ENCODE assay signal across 8 mouse cellular contexts in the genomic region with DNA sequence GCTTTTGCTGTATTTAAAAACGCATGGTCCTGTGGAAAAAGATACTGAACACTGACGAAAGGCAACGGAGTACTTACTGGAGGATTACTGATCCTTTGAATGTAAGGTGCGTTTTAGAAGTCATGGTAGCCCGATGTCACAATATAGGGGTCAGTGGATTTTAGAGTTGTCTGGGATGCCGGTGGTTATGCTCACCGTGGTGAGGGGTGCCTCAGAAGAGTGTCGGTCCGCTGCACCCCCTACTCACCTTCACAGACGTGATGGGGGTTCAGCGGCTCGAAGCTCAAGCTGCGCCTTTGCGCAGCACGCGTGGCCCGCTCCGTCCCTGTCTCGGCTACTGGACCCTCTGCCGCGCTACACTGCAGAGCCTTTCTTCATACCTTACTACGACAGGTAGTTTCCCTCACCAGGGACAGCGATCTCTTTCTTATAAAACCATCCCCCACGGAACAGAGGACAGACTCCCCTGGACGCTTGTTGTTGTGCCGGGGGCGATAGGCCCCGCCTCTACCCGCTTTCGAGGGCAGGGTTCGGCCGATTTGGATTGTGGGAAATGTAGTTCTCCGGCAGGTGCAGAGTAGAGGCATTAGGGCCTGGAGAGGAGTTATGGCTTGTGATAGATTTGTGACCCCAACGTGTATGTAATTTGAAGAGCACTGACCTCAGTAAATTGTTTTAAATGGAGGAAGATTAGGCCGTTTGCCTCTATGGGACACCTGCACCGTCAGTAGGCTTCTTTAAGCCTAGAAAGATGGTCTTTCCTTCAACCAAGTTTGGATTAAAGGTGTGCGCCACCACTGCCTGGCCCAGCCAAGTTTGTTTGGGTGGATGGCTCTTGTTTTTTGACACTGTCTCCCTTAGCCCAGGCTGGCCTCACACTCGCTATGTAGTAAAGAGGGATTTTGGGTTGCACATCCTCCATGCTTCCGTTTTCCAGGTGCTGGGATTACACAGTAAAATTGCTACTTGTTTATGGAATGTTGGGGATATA. TPM values are rescaled to one million over a fixed set of nuclear protein-coding genes. Genes with fewer than 3 reads are reported as not detected.
DNase-seq lines count a peak whose midpoint lies in the region; ATAC-seq and TF ChIP-seq lines count a peak whose summit lies in the region.

Gene Dnajc28, minus strand, starts transcription at position 516 of the 991 bp plus-strand sequence.

- peak within 1 kb of the TSS; percentile 78 for H3K4me2 ChIP-seq in kidney, embryonic 15.5 days

- peaks cover 42% of the 10 kb centered on the region for H3K36me3 ChIP-seq in heart, embryonic 10.5 days
- peaks cover 40% of the 10 kb centered on the region for H3K36me3 ChIP-seq in kidney, embryonic 15.5 days

- H3K4me3 ChIP-seq in embryonic fibroblast, embryonic 13.5 days (ENCODE audit: insufficient read depth, low read length) = peak within 1 kb of the TSS; percentile 84
- peak within 1 kb of the TSS; percentile 72 for H3K4me3 ChIP-seq in heart, embryonic 10.5 days
- peak within 1 kb of the TSS; percentile 67 for H3K4me3 ChIP-seq in kidney, embryonic 15.5 days (replicated peaks)

- peak; percentile 85 to 86 for DNase-seq in B cell, adult 2 months
- DNase-seq in brain, adult 2 months (ENCODE audit: low read depth, low spot score) = peak; percentile 93
- DNase-seq in heart, embryonic 10.5 days (ENCODE audit: low spot score) = peak; percentile 88
- DNase-seq in liver = peak; percentile 83
- peak; percentile 83 to 84 for DNase-seq in spleen, postnatal 36 days (ENCODE audit: low spot score in 2 of 2)

- 10% methylated on average over 39 of the region's 39 CpGs for WGBS in heart, embryonic 10.5 days
- 10% methylated on average over 39 of the region's 39 CpGs for WGBS in kidney, embryonic 15.5 days

- peak; percentile 43; the same call in 1 of the 2 replicates for TF ChIP-seq POLR2A in embryonic fibroblast, embryonic 13.5 days (IDR thresholded peaks at IDR 0.05; ENCODE audit: low read depth, low read length)

- H3K9ac ChIP-seq in kidney, embryonic 15.5 days = peak within 1 kb of the TSS; percentile 61

- H3K27me3 ChIP-seq in heart, embryonic 10.5 days (ENCODE audit: insufficient read depth, poor library complexity, severe bottlenecking) = peaks cover 14% of the 10 kb centered on the region; the same call in 1 of the 2 replicates
- no peaks in the 10 kb centered on the region for H3K27me3 ChIP-seq in kidney, embryonic 15.5 days

- H3K27ac ChIP-seq in embryonic fibroblast, embryonic 13.5 days (ENCODE audit: insufficient read depth, low read length) = no peak within 1 kb of the TSS
- peak within 1 kb of the TSS; percentile 78 for H3K27ac ChIP-seq in heart, embryonic 10.5 days
- H3K27ac ChIP-seq in kidney, embryonic 15.5 days = no peak within 1 kb of the TSS

- no peak for TF ChIP-seq CTCF in embryonic fibroblast, embryonic 13.5 days (IDR thresholded peaks at IDR 0.05; ENCODE audit: borderline replicate concordance, insufficient read depth, low read length)

- peak; percentile 92 for ATAC-seq in kidney, embryonic 15.5 days (replicated peaks; ENCODE audit: low FRiP score)
- peak; percentile 80 for ATAC-seq in monocyte, adult 5-6 weeks (replicated peaks; ENCODE audit: insufficient number of reproducible peaks, low FRiP score, low TSS enrichment, poor library complexity, severe bottlenecking)

- no peaks in the 10 kb centered on the region for H3K4me1 ChIP-seq in embryonic fibroblast, embryonic 13.5 days (ENCODE audit: control insufficient read depth, insufficient read depth, low read length)
- H3K4me1 ChIP-seq in heart, embryonic 10.5 days = peaks cover 5% of the 10 kb centered on the region; the same call in 1 of the 2 replicates
- no peaks in the 10 kb centered on the region for H3K4me1 ChIP-seq in kidney, embryonic 15.5 days

- no peaks in the 10 kb centered on the region for H3K9me3 ChIP-seq in heart, embryonic 10.5 days
- no peaks in the 10 kb centered on the region for H3K9me3 ChIP-seq in kidney, embryonic 15.5 days (replicated peaks)

RNA-seq across cellular contexts. Expression of gene Dnajc28, which starts in this region (rescaled TPM):
- polyA plus RNA-seq in embryonic fibroblast, embryonic 13.5 days (2011; ENCODE audit: insufficient read length, low read depth, missing spikeins) = 1.6 and 2.0 TPM in 2 replicates
- polyA plus RNA-seq in heart, embryonic 10.5 days (2016; fragmentation: Nextera tagmentation; extraction: Ambion mirVana) = 2.7 and 2.9 TPM in 2 replicates
- 3.0 and 3.8 TPM in 2 replicates for polyA plus RNA-seq in kidney, embryonic 15.5 days (2015; fragmentation: Nextera tagmentation; extraction: Ambion mirVana)
- total RNA-seq in monocyte, adult 5-6 weeks (2017) = 1.1 to 3.1 TPM (median 1.6 TPM) in 3 replicates
